Mouse (Mus musculus): Measurements from ENCODE around the gene Acr.

Acr gene

DNA sequence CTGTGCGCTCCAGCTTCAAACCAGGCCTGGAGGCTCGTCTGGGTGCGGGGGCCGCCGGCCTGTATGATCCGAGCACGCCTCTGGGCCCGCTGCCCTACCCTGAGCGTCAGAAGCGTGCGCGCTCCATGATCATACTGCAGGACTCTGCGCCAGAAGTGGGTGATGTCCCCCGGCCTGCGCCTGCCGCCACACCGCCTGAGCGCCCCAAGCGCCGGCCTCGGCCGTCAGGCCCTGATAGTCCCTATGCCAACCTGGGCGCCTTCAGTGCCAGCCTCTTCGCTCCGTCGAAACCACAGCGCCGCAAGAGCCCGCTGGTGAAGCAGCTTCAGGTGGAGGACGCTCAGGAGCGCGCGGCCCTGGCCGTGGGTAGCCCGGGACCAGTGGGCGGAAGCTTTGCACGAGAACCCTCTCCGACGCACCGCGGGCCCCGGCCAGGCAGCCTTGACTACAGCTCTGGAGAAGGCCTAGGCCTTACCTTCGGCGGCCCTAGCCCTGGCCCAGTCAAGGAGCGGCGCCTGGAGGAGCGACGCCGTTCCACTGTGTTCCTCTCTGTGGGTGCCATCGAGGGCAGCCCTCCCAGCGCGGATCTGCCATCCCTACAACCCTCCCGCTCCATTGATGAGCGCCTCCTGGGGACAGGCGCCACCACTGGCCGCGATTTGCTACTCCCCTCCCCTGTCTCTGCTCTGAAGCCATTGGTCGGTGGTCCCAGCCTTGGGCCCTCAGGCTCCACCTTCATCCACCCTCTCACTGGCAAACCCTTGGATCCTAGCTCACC, 20.1 kb upstream of the Acr start:
- DNase-seq (ENCODE audit: low spot score) = no peak

DNA sequence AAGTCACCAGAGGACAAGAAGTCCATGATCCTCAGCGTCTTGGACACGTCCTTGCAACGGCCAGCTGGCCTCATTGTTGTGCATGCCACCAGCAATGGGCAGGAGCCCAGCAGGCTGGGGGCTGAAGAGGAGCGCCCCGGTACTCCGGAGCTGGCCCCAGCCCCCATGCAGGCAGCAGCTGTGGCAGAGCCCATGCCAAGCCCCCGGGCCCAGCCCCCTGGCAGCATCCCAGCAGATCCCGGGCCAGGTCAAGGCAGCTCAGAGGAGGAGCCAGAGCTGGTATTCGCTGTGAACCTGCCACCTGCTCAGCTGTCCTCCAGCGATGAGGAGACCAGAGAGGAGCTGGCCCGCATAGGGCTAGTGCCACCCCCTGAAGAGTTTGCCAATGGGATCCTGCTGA, 19.3 kb upstream of the Acr start:
- DNase-seq (ENCODE audit: low spot score) = no peak

DNA sequence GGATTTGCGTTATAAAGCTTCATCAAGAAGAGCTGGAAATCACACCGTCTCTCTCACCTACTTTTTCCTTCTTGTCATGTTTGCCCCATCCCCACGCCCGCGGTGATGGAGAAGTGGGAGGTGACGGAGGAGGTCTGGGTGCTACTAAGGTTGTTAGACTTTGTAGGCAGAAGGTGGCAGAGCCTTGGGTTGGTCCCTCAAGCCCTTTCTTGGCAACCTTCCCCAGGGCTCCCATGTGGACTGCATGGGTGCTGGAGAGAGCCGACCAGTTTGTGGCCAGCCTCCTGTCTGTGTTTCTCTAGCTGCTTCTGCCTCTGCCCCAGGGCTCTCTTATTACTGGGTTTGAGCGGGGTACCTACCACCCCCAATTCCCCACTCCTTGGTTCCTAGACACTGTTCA, 17.6 kb upstream of the Acr start:
- no peak for DNase-seq (ENCODE audit: low spot score)

DNA sequence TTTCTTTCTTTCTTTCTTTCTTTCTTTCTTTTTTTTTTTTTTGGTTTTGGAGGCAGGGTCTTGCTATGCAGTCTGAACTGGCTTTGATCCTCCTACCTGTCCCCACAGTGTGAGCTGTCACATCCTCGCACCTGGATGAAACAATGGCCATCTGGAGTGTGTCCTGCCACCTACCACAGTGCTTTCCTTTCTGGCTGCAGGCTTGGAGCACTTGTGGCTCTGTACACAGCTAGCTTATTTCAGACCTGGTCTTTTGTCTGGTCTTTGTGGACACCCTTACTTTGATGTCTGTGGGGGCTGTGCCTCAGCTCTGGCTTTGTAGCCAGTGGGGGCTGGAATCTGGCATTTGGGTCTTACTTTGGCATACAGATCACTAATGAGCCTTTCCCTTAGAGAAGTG, 16.4 kb upstream of the Acr start:
- no peak for DNase-seq (ENCODE audit: low spot score)

DNA sequence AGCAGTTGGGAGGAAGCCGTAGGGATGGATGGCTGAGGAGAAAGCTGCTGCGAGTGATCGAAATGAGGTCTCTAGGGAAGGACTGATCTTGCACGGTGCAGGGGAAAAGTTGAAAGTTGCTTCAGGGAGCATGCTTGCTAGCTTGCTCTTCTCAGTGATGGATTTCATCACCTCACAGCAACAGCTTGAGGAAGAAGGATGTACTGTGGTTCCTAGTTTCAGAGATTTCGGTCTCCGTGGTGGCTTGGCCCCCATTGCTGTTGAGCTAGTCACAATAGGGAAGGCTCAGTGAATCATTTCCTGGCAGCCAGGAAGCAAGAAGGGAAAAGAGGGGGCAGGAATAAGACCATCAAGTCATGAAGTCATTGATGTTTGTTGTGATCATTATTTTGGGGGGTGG, 12.5 kb upstream of the Acr start:
- DNase-seq (ENCODE audit: low spot score) = no peak

DNA sequence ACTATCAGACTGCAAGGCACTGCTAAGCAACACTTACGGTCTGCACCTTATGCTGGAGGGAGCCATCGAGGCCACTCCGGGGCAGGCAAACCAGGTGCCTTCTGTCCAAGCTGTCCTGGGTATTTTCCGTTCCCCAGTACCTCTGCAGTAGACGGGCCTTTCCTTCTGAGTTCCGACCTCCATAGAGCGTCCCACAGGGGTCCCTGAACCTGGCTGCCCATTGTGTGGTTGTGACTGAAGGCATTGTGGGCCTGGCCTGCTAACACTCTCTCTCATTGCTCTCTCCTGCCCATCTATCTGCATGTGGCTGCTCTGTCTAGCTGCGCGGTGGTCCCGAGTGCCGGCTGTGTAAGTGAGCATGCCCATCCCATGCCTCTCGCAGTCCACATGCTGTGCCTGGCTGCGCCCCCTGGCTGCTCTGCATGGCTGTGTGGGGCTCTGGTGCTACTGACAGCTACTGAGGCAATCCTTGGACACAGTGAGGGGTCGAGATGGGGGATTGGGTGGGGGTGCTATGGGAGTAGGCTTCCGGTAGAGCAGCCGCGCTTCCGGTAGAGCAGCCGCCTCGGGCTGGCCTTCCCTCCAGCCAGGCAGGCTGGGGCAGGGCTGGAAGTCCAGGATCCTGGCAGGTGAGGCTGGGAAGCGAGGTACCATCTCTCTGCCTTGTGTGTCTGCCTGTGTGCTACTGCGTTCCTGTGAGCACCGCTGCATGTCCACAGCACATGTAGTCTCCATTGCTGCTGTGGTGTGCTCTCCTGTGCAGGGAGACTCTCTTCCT, 11.5 kb upstream of the Acr start:
- DNase-seq (ENCODE audit: low spot score) = no peak

DNA sequence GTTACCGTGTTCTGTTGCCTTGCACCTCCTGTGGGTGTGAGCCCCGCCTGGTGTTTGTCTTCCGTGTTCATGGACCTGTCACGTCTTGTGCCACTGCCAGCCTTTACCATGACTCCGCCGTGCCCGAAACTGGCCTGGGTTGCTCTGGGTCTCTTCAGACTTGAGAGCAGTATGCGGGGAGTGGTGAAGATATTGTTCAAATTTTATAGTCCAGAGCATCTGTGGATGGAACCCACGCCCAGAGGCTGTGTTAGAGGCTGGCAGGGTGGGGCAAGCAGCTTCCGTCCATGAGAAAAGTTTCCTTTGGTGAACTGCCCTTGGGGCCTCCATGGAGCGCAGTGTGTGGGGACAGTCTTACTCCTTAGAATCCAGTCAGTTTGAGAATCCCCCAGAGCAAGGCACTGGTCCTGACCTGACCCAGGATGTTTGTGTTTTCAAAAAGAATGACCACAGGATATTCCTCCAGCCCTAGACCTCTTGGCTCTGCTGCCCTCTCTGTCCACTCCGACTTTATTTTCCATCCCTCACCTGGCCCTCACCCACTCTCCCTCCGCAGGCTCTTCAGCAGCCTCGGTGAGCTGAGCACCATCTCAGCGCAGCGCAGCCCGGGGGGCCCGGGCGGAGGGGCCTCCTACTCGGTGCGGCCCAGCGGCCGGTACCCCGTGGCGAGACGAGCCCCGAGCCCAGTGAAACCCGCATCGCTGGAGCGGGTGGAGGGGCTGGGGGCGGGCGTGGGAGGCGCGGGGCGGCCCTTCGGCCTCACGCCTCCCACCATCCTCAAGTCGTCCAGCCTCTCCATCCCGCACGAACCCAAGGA, 10.7 kb upstream of the Acr start:
- DNase-seq (ENCODE audit: low spot score) = no peak

DNA sequence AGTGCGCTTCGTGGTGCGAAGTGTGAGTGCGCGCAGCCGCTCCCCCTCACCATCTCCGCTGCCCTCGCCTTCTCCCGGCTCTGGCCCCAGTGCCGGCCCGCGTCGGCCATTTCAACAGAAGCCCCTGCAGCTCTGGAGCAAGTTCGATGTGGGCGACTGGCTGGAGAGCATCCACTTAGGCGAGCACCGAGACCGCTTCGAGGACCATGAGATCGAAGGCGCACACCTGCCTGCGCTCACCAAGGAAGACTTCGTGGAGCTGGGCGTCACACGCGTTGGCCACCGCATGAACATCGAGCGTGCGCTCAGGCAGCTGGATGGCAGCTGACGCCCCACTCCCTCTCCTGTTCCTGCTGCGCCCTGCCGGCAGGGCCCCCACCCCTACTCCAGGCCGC, 10.1 kb upstream of the Acr start:
- no peak for DNase-seq (ENCODE audit: low spot score)

DNA sequence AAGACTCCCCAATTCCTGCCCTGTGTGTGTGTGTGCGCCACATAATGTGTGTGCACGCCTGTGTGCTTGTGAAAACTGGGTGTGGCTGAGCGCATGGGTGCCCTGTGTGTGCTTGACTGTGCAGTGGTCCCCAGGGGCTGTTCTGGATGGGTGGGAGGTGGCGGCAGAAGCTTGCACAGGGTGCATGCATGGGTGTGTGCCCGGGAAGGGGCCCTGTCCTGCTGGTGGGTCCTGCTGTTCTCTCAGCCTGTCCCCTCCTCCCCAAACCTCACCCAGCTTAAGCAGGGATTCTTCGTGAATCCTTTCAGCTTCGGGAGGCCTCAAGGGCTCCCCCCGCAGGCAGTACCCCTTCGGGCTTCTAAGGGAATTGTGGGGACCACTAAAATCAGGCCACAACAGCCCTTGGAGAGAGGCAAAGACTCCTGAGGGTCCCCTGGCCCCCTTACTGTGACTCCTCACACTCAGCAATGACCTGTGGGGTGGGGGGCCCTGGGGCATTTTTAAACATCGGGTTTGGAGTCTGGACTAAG, 8.9 kb upstream of the Acr start:
- DNase-seq (ENCODE audit: low spot score) = no peak

DNA sequence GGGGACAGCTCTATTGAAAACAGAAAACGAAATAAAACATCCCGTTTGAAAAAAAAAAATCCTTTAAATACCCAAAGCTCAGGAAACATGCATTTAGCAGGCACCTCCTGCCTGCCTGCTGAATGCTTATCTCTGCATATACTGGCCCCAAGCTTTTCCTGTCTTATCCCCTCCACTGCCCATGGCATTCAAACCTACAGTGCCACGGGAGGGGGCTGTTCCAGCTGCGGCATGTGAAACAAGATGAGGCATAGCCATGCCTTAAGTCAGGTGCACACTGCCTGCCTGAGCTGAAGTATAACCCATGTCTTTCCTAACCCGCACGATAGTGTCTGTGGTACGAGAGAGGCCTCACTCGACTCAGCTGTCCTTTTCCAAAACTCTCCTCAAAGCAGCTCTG, 4.0 kb downstream of the Acr start:
- no peak for DNase-seq (ENCODE audit: low spot score)

DNA sequence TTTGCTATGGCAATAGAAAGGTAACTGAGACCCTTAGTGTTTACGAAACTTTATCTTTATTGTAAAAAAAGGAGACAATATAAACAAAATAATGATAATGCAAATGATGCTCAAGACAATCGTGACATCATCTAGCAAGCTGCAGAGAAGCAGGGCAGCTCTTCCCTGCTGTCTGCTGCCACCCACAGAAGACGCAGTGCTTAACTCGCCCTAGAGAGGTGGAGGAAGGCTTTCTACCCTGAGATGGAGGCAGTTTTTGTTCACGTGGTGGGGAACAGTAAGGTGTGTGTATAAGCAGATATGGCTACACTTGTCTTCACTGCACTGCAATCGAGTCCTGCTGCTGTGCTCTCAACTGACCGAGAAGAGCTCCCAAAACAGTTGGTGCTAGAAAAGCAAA, 14.4 kb downstream of the Acr start:
- no peak for DNase-seq (ENCODE audit: low spot score)

DNA sequence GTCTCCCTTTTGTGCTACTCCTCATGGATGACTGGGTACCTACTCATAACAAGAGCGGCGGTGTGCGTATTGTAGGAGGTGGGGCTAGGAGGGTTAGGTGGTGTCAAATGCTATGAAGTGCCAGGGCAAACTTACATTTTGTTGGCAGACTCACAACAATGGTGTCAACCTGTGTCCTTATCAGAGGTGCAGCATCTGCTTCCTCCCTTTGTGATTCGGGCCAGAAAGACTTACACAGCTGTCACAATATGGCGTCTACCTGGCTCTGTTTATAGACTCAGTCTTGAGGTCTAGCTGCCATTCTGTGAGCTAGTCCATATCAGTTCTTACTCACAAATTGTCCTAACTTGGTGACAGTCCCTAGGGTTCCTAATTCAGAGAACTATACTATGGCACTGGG, 17.0 kb downstream of the Acr start:
- DNase-seq (ENCODE audit: low spot score) = no peak

DNA sequence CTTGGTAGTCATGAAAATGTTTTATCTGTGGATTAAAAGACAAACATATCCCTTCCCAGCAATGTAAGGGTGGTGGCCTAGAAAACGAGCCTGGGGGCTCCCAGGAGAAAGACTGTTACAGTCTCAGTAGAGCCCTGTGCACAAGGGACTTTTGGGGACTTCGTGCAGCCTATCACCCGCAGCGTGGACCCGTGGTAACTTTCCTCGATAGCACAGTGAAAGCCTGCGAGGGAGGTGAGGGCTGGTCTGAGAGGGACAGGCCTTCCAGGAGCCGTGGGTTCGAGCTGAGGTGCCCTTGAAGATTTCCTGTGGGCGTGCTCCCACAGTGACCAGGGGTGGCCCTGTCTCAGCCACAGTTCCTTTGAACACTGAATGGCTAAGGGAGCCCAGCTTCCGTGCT, 17.5 kb downstream of the Acr start:
- no peak for DNase-seq (ENCODE audit: low spot score)

DNA sequence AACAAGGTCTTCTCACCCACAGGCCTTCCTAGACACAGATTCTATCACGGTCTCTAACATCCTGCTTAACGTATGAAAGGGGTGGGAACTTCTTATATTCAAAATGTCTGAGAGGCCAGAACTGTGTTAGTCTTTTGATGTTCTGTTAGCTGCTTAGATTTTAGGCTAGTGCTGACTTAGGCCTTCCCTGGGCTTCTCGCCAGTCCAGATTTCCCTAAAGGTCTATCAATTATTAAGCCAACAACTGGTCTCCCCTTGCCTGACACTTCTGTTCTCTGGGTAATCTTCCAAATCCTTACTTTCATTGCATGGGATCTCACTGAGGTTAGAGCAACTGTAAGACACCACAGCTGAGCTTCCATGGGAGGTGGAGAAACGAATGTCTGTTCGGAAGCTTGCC, 21.0 kb downstream of the Acr start:
- no peak for DNase-seq (ENCODE audit: low spot score)

DNA sequence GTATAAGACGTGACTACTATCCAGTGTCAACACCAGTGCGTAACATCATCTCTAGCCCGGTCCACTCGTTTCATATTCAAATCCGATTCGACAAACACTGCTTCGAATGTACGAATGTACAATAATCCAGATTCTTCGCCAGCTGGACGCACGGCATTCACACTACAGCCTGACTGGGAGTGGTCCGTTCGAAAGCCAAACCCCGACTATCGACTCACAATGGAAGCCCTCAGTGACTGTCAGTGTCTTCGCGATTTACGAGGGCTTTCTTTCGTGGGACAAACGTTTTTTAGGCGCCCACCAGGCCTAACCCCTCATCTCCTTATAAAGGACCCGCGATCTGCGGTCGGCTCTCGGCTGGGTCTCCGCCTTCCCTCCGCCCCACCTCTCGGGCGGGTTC, 23.2 kb downstream of the Acr start:
- no peak for DNase-seq (ENCODE audit: low spot score)

DNA sequence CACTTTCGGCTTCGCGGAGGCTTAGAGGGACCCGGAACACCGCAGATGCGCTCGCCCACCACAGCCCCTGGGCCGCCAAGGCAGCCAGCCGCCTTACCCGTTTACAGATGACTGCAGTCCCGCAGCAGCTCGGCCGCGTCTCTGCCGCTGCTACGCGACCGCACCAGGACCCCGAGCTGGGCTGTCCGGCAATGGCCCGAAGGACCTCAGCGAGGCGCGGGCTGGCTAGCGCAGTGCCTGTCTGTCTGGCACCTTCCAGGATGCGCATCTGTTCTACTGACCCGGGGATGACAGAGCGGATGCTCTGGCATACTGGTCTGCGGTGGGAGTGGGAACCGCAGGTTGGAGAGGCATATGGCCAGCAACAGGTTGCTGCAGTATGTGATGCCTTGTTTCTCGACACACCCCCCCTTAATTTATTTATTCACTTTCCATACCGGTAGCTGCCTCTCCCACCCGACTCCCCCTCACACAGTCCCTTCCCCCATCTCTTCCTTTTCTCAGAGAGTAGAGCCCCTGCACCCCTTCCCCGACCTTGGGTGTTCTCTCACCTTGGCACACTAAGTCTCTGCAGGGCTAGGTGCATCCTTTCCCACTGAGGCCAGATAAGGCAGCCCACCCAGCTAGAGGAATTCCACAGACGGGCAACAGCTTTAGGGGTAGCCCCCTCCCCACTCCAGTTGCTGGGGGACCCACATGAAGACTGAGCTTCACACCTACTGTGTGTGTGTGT, 23.8 kb downstream of the Acr start, which contains the start of gene Rabl2:
Gene Rabl2 (minus strand): TSS at position 201 of the 733 bp plus-strand sequence.
- peak; percentile 74 for DNase-seq (ENCODE audit: low spot score)

DNA sequence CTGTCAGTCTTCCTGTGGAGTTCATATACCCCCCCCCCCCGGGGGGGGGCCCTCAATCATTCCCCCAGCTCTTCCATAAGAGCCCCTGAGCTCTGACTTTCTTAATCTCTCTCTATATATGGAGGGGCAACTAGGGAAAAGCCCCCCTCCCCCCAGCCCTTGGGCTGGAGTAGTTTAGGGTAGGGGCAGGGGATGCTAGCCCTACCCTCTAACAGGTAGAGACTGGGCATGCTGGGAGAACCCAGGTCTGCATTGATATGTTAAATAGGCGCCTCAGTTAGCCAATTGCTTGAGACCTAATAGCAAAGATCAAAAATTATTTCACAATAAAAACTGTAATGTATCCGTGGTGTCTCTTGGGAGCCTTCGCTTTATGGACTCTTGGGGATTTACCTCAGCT, 24.4 kb downstream of the Acr start:
- no peak for DNase-seq (ENCODE audit: low spot score)

DNA sequence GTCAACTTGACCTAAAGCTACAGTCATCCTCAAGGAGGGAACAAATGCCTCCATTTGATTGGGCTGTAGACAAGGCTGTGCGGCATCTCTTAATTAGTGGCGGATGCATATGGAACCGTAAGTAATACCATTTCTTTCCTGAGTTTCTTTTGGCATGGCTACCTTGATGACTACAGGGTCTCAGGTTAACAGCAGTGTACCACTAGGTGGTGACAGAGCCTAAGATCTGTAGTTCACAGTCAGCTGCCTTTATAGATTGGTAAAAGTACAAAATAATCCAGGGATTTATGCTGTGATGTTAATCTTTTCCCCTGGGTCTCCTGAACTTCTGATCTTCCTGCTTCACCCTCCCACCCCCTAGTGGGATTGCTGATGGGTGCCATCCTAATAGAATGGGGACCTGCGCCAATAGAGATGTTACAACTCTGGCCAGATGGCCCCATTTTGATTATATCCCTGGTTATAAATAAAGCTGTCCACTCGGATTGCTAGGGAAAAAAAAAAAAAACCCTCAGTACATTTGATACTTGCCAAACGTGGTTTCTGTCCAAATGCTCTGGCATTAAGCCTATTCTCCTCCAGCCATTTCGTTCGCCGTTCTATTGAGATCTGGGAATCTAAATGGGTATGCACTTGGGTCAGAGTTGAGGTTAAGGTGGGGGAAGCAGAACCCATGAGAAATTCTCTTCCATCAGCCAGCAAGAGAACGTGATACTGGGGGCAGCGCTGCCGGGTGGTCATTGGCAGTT, 37.9 kb downstream of the Acr start:
- no peak for DNase-seq (ENCODE audit: low spot score)

DNA sequence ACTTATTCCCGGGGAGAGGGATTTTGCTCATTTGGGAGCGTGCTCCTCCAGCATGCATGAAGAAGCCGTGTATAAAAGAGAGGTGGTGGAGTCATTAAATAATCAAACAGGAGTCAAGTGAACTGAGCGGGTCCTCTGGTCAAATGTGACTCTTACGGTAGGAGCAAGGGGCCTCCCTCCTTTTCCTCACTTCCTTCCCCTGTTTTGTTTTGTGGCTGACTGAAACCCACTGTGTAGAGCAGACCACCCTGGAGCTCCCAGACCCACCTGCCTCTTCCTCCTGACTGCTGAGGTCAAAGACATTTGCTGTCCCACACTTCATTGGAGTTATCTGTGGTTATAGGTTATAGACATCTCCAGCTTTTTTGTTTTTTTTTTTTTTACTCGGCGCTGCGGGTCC, 39.4 kb downstream of the Acr start:
- no peak for DNase-seq (ENCODE audit: low spot score)

DNA sequence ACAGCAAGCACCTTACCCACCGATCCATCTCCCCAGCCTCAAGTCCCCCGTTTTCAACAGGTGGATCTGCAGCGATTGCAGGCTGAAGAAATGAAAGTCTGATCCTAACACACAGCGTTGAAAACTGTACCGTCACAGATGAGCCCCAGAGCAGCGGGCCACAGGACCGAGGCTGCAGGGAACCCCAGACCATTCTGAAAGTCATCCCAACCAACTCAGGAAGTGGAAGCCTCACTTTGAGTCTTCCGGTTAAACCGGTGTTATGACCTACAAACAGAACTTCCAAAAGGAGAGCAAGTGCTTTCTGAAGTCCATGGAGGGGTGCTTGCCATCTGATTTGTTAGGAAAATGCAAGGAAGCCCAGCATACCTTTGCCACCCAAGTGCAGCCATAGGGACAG, 39.8 kb downstream of the Acr start:
- DNase-seq (ENCODE audit: low spot score) = no peak

DNA sequence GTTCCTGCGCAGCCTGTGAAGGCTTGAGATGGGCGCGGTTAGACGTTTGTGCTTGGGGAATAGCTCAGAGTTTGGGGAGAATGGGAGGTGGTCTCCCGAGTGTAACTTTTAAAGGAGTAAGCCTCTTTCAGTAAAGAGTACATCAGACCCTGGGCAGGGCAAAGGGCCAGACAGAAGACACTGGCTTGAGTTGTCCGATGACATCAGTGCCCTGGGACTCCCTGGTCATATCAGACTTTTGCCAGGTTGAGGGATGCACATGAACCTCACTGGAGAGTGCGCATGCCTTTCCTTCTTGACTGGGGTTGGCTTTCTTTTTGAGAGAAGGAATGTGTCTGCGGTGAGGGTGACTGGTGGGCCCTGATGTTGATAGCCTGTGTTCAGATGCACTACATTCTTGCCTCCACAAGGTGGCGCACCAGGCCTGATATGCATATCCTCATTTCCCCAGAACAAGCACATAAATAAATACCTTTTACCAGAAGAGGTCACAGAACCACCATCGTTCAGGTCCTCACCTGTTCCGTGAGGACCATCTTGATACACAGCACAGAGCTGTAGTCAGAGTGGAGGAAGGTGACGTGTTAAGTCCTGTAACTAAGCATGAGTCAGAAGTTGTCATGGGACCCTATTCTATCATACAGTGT, 54.3 kb downstream of the Acr start:
- DNase-seq (ENCODE audit: low spot score) = no peak

Data from left cerebral cortex, adult 11 months (tissue).